1 mouse cellular context compared by ENCODE assay signal in genomic region chr1:92216710-92217109, GRCm38 (mm10).
TF ChIP-seq lines count a peak whose summit lies in the region.

No protein-coding gene starts in this region.

TF ChIP-seq in CH12.LX, 34 proteins besides CTCF, POLR2A, EP300 and RAD21 (continued from another document):
- TF ChIP-seq MAFK (IDR thresholded peaks at IDR 0.05; ENCODE audit: insufficient replicate concordance, low read length), result 0 out of 2 replicates have a peak, but pooled peaks have one; percentile 27
- no peak for TF ChIP-seq USF2 (conservative IDR thresholded peaks at IDR 0.05; ENCODE audit: low read depth, low read length)
- TF ChIP-seq ZNF384 (IDR thresholded peaks at IDR 0.05; ENCODE audit: low read depth, low read length), result no peak
- no peak for TF ChIP-seq CHD1 (IDR thresholded peaks at IDR 0.05; ENCODE audit: low read depth, low read length)
- peak; percentile 74 for TF ChIP-seq MAX (IDR thresholded peaks at IDR 0.05; ENCODE audit: low read length)
- TF ChIP-seq UBTF (IDR thresholded peaks at IDR 0.05; ENCODE audit: low read depth, low read length), result no peak
- TF ChIP-seq ZMIZ1 (IDR thresholded peaks at IDR 0.05; ENCODE audit: low read depth, low read length), result no peak
- TF ChIP-seq NELFE (IDR thresholded peaks at IDR 0.05; ENCODE audit: low read depth, low read length), result no peak
- no peak for TF ChIP-seq E2F4 (IDR thresholded peaks at IDR 0.05; ENCODE audit: insufficient replicate concordance, low read depth, low read length)
